Mouse (Mus musculus) cortical plate, adult 2 months (tissue): ENCODE measurements at regions not wholly inside any gene's neighbourhood (a gene's known extent, or its start where the extent isn't known, plus 50 kb on each side); places are given as distances from the start of the nearest gene placed in this dataset.

Source experiments
- H3K27ac ChIP-seq: fragments of 200-500 bp; 2 replicates; pipeline ENCODE4 v1.5.1; 2012; ENCODE audit warnings: low read length, control low read depth, inconsistent platforms; ENCODE audit not compliant: insufficient read depth
- H3K4me1 ChIP-seq: fragments of 200-500 bp; 2 replicates; pipeline ENCODE4 v1.6.1; 2011; ENCODE audit warnings: low read length; ENCODE audit not compliant: control insufficient read depth, insufficient read depth
- H3K4me3 ChIP-seq: fragments of 200-500 bp; 2 replicates; pipeline ENCODE4 v1.5.1; 2011; ENCODE audit warnings: mild to moderate bottlenecking, low read length, control low read depth; ENCODE audit not compliant: insufficient read depth
- CTCF ChIP-seq: fragments of 200-500 bp; IDR thresholded peaks from 2 replicates; pipeline ENCODE4 v1.5.1; 2011; ENCODE audit warnings: mild to moderate bottlenecking, control low read depth, low read length; ENCODE audit not compliant: insufficient read depth; ENCODE audit errors: extremely low read depth
- POLR2A ChIP-seq: fragments of 200-500 bp; IDR thresholded peaks from 2 replicates; pipeline ENCODE4 v1.6.1; 2011; ENCODE audit warnings: mild to moderate bottlenecking, low read length, control low read depth; ENCODE audit not compliant: insufficient read depth; ENCODE audit errors: extremely low read depth

DNA sequence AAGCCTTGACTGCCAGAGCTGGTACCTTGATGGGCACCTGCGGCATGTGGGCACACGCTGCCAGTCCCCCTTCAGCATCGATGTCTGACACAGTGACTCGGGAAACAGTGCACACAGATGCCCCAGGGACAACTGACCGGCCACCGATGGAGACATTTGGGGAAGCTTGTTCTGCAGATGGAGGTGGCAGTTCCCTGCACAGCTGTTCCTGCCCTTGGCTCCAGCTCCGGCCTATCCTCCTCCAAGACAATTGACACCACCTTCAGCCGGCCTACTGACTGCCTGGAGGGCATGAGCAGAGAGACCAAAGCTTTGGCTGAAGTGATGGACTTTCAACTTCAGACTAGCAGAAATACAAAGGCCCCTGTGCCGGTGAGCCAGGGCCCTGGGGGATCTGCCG lies 100.7 kb upstream of the Sulf2 start:
- Histone ChIP-seq H3K4me3 (no peak overlapping the region), H3K27ac (no peak overlapping the region), H3K4me1 (no peaks in the 10 kb centered on the region)
- TF ChIP-seq CTCF (no peak), POLR2A (no peak)

DNA sequence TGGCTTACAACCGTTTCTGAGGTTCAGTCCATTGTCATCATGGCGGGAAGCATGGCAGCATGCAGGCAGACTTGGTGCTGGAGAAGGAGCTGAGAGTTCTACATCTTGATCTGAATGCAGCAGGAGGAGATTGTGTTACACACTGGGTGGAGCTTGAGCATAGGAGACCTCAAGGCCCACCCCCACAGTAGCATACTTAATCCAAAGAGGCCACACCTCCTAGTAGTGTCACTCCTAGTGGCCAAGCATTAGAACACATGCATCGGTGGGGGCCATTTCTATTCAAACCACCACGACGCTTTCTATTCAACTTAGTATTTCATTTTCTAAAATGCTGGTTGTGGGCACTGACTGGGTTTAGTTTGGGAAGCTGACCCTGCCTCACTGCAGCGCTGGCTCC lies 99.1 kb upstream of the Sulf2 start:
- Histone ChIP-seq H3K27ac (no peak overlapping the region), H3K4me1 (no peaks in the 10 kb centered on the region)
- TF ChIP-seq CTCF, result no peak
- no peak for TF ChIP-seq POLR2A

DNA sequence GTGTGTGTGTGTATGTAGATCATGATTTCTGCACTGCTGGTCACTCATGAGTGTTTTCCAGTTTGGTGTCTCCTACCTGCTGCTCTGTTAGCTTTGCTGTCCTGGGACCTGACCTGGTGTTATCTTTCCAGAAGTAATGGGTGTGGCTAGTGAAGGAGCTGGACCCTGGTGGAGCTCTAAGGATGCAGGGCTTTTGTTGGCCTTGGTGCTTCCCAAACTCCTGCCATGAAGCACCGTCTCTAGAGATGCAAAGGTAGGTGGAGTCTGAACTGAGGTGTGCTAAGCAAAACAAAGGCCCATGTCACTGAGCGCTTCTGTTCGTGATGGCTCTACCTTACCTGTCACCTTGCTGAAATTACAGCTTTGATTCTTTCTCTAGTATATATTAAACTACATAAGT lies 96.6 kb upstream of the Sulf2 start:
- Histone ChIP-seq H3K4me1 (no peaks in the 10 kb centered on the region), H3K27ac (no peak overlapping the region), H3K4me3 (no peak overlapping the region)
- TF ChIP-seq POLR2A, result no peak
- no peak for TF ChIP-seq CTCF

More for the DNA sequence above, 99.1 kb upstream of the Sulf2 start:
- no peak overlapping the region for H3K4me3 ChIP-seq

DNA sequence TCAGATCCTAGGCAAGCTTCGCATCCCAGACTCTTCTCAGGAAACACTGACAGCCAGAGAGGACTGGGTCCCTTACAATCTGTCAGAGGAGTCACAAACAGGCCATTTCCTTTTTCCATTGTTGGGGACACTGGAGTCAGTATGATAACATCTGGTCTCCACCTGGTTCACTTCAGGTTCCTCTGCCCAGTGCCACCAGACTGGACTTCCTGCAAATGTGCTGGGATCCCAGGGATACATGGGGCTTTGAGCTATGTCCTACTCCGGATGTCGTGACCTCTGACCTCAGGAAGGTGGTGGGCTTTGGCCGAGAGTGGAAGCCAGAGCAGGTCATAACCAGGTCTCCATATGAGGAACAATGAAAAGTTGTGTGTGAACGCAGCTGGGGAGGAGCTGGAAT lies 96.0 kb upstream of the Sulf2 start:
- no peak for TF ChIP-seq CTCF
- TF ChIP-seq POLR2A, result no peak
- no peak overlapping the region for H3K4me3 ChIP-seq
- H3K4me1 ChIP-seq, result no peaks in the 10 kb centered on the region
- H3K27ac ChIP-seq, result no peak overlapping the region

DNA sequence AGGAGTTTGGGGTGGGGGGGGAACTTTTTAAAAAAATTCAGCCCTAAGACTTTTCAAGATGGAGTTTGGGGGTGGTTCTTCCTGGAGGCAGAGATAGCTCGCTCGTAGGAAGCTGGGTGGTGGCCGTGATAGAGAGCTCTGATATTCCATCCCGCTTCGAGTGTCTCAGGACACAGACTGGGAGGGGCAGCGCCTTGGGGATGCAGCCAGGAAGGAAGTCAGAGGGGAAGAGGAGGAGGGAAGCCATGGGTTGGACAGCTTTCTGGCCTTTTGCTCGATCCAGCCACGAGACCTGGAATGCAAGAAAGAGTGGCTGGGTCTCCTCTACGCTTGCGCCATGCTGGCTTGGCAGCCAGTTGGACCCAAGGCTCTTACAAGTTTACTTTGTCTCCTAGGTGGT lies 95.1 kb upstream of the Sulf2 start:
- Histone ChIP-seq H3K4me1 (no peaks in the 10 kb centered on the region), H3K4me3 (no peak overlapping the region), H3K27ac (no peak overlapping the region)
- TF ChIP-seq CTCF (no peak), POLR2A (no peak)

DNA sequence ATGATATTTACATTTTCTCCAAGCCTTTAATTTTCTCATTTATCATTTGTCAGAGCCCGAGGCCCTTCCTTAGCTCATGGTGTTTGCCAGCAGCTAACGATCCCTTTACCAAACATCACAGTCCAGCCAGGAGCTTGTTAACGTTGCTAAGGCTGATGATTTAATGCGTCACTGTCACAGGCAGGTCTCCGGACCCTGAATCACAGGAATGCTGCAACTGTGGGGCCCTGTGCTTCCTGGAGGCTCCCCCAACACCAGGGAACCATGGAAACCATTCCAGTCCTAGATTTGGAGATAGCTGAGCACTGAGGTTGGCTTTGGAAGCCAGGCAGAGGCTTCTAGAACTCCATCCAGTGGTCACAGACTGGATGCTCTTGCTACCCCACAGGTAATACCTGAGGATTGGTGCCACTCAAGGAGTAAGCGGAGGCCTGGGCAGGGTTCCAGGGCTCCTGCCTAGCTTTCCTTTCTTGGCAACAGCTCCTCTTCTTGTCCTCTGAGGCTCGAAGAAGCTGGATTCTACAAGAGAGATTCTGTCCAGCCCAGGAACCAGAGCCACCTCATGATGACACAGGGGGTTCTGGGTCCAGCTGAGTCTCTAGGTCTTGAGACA lies 94.0 kb upstream of the Sulf2 start:
- TF ChIP-seq POLR2A (no peak), CTCF (no peak)
- H3K27ac ChIP-seq, result no peak overlapping the region

DNA sequence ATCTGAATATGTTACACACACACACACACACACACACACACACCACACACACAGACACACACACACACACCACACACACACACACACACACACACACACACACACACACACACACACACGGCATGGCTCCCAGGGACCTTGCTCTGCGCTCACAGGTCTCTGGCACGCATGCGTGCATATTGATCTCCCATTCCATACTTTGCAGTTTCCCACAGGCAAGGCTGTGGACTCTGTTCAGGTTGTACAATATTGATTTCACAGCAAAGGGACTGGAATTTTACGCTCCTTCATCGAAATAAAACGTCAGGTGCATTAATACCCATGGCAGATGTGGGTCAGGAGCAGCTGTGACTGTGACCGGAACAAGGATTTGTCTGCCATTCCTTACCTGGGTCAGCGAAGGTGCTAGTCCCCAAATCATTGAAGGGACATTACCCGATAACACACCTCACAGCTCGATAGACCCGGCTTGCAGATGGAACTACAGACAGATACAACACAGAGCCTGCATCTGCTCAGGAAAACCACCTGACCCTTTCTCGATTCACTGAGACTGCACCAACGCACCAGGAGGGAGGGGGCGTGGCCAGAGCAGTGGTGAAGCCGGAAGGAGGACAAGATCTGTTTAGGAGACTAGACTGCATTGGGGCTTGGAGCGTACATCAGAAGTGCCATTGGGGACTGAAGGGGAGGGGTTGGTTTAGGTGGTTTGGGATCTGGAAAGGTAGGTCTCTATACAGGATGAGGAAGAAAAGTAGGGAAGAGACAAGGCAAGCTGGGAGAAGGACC lies 91.1 kb upstream of the Sulf2 start:
- Histone ChIP-seq H3K4me3 (no peak overlapping the region), H3K4me1 (no peaks in the 10 kb centered on the region), H3K27ac (no peak overlapping the region)
- TF ChIP-seq POLR2A, result no peak
- no peak for TF ChIP-seq CTCF

More for the DNA sequence above, 94.0 kb upstream of the Sulf2 start:
- H3K4me3 ChIP-seq, result no peak overlapping the region
- H3K4me1 ChIP-seq, result no peaks in the 10 kb centered on the region

DNA sequence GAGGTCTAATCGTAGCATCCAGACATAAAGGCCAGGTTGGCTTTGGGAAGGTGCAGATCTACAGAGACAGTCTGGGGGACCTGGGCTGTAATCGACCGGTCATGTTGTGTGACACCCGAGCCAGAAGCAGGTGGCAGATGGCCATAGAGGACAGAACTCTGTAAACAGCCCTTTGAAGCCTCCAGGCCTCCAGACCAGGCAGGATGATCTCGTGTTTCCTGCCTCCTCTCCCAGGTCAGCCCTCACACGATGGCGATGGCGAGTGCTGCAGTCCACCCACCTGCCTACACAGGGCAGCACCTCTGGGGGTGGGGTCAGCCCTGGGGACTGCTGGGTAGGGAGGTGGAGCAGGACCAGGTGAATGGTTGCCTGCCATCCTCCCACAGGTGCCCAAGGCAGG lies 89.8 kb upstream of the Sulf2 start:
- Histone ChIP-seq H3K27ac (no peak overlapping the region), H3K4me3 (no peak overlapping the region), H3K4me1 (no peaks in the 10 kb centered on the region)
- TF ChIP-seq POLR2A, result no peak

DNA sequence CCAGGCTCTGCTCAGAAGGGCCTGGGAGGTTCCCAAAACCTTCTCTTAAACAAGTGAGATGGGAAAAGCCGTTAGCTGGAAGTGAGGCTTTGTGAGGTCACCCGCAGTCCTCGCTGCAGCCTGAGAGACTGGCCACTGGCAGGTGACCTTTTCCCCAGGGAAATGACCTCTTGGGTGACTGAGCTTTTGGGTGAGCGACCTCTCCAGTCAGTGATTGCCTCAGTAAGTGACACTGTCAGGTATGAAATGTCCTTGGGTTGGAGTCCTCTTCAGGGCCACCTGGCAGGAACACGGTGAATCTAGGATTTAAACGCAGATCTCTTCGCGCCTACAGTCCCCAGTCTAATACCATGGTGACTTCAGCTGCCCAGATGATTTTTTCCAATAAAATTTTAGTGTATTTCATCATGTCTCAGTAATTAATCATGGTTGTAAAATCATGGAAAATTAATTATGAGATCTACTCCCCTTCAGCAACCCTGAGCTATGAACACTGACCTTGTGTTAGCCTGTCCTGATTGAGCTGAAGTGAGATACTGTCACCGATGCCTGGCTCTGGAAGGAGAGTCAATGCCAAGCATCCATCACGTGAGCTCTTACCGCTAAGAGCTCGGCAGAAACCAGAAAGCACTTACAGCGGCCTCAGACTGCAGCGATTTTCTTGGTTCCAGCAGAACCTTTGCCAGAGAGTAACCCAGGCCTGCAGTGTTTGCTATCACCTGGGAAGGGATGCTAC lies 87.5 kb upstream of the Sulf2 start:
- peaks cover 2% of the 10 kb centered on the region; the same call in 1 of the 2 replicates for H3K4me1 ChIP-seq
- H3K4me3 ChIP-seq, result no peak overlapping the region
- TF ChIP-seq CTCF (no peak), POLR2A (no peak)
- H3K27ac ChIP-seq, result no peak overlapping the region
